Mouse (Mus musculus): Measurements from ENCODE around the gene Kif5a. TPM values are rescaled to one million over a fixed set of nuclear protein-coding genes. Genes with fewer than 3 reads are reported as not detected.

Gene Kif5a
- polyA plus RNA-seq, 2 experiments = 0.01 to 0.11 TPM

DNA sequence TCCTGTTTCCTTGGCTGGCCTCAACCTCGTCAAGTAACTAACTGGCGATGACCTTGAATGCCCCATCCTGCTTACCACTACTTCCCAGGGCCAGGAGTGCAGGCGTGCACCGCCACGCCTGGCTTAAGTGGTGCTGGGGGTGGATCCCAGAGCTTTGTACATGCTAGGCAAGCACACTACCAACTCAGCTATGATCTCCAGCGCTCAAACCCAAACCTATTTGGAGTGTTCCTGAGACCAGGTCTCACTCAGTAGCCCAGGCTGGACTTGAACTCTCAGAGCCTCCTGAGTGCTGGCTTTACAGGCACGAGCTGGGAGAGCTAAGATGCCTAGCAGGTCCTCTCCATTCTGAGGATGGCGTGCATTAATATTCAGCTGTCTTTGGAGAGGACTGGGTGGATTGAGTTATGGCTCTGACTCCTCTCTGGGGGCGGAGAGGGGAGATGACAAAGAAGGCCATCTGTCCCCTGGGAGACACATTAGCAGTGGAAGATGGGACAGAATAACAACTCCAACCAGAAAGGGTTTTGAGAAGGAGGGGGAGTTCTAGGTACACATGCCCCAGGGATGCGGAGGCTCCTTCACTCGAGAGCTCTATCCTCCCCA, 65.5 kb downstream of the Kif5a start:
- Histone ChIP-seq H3K4me1 (replicated peaks; ENCODE audit: control insufficient read depth in 2 of 2, insufficient read depth in 2 of 2, low read length in 1 of 2) (peaks cover 19 to 23% of the 10 kb centered on the region in 2 experiments), H3K4me2 (ENCODE audit: low read depth) (no peak overlapping the region), H3K27ac (no peak overlapping the region), H3K9ac (replicated peaks) (no peak overlapping the region), H3K36me3 (replicated peaks; ENCODE audit: control insufficient read depth, insufficient read depth, low read depth) (peaks cover 53% of the 10 kb centered on the region), H3K4me3 (ENCODE audit: insufficient read depth in 1 of 2, low read depth in 2 of 2, low read length in 2 of 2) (no peak overlapping the region), H3K27me3 (ENCODE audit: control insufficient read depth, insufficient read depth, low read length) (no peaks in the 10 kb centered on the region), H3K9me3 (ENCODE audit: control insufficient read depth, low read length) (no peaks in the 10 kb centered on the region)
- TF ChIP-seq EP300 (IDR thresholded peaks at IDR 0.05; ENCODE audit: low read depth) (no peak), CTCF (IDR thresholded peaks at IDR 0.05; ENCODE audit: low read depth) (no peak)
- 78% methylated on average over 11 of the region's 11 CpGs for WGBS (ENCODE audit: insufficient replicate concordance)
- ATAC-seq (ENCODE audit: insufficient read depth) (no peak), DNase-seq (ENCODE audit: low read depth in 3 of 3, low spot score in 3 of 3) (no peak)

DNA sequence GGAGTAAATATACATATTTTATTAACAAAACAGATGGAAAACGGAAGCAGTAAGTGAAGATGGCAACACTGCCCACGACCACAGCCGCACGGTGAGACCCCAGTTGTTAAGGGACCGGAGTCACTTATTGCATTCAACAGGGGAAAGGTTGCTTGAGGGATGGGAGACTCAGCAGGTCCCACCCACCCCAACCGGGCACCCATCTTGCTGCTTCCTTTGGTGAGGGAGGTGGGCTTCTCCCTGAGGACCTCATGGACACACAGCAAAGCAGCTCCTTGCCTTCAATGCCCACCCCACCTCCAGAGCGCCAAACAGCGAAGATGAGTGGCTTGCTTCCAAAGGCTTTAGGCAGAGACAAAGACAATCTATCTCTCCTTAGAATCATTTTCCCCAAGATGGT, 66.0 kb downstream of the Kif5a start:
- Histone ChIP-seq H3K4me2 (ENCODE audit: low read depth) (no peak overlapping the region), H3K4me3 (ENCODE audit: insufficient read depth in 1 of 2, low read depth in 2 of 2, low read length in 2 of 2) (no peak overlapping the region), H3K4me1 (replicated peaks; ENCODE audit: control insufficient read depth in 2 of 2, insufficient read depth in 2 of 2, low read length in 1 of 2) (peaks cover 18 to 19% of the 10 kb centered on the region in 2 experiments), H3K9ac (replicated peaks) (no peak overlapping the region), H3K27me3 (ENCODE audit: control insufficient read depth, insufficient read depth, low read length) (no peaks in the 10 kb centered on the region), H3K27ac (no peak overlapping the region), H3K36me3 (replicated peaks; ENCODE audit: control insufficient read depth, insufficient read depth, low read depth) (peaks cover 48% of the 10 kb centered on the region), H3K9me3 (ENCODE audit: control insufficient read depth, low read length) (no peaks in the 10 kb centered on the region)
- no peak for DNase-seq (ENCODE audit: low read depth in 3 of 3, low spot score in 3 of 3)
- TF ChIP-seq CTCF (IDR thresholded peaks at IDR 0.05; ENCODE audit: low read depth) = no peak
- TF ChIP-seq EP300 (IDR thresholded peaks at IDR 0.05; ENCODE audit: low read depth) = no peak
- WGBS (ENCODE audit: insufficient replicate concordance) = 84% methylated on average over 8 of the region's 8 CpGs
- no peak for ATAC-seq (ENCODE audit: insufficient read depth)

- H3K9ac ChIP-seq (replicated peaks) = peak overlapping the region; percentile 97
- no peak for ATAC-seq (ENCODE audit: insufficient read depth)
- H3K4me3 ChIP-seq (ENCODE audit: insufficient read depth in 1 of 2, low read depth in 2 of 2, low read length in 2 of 2) = peak overlapping the region in 1 of 2 experiments; percentile 89; a peak in 2 of 4 replicates
- peak overlapping the region; percentile 82 for H3K27ac ChIP-seq
- 60% methylated on average over 5 of the region's 5 CpGs for WGBS (ENCODE audit: insufficient replicate concordance)
- no peak for DNase-seq (ENCODE audit: low read depth in 3 of 3, low spot score in 3 of 3)
- H3K4me1 ChIP-seq (replicated peaks; ENCODE audit: control insufficient read depth in 2 of 2, insufficient read depth in 2 of 2, low read length in 1 of 2) = peaks cover 22% of the 10 kb centered on the region in 2 experiments
- TF ChIP-seq CTCF (IDR thresholded peaks at IDR 0.05; ENCODE audit: low read depth) = no peak
- no peak for TF ChIP-seq EP300 (IDR thresholded peaks at IDR 0.05; ENCODE audit: low read depth)
- H3K9me3 ChIP-seq (ENCODE audit: control insufficient read depth, low read length) = no peaks in the 10 kb centered on the region
- H3K36me3 ChIP-seq (replicated peaks; ENCODE audit: control insufficient read depth, insufficient read depth, low read depth) = peaks cover 41% of the 10 kb centered on the region
- no peaks in the 10 kb centered on the region for H3K27me3 ChIP-seq (ENCODE audit: control insufficient read depth, insufficient read depth, low read length)
- peak overlapping the region; percentile 94 for H3K4me2 ChIP-seq (ENCODE audit: low read depth)
Observed at GRCm38 (mm10) chr10:127196392-127196791, 66.8 kb downstream of the Kif5a start.

DNA sequence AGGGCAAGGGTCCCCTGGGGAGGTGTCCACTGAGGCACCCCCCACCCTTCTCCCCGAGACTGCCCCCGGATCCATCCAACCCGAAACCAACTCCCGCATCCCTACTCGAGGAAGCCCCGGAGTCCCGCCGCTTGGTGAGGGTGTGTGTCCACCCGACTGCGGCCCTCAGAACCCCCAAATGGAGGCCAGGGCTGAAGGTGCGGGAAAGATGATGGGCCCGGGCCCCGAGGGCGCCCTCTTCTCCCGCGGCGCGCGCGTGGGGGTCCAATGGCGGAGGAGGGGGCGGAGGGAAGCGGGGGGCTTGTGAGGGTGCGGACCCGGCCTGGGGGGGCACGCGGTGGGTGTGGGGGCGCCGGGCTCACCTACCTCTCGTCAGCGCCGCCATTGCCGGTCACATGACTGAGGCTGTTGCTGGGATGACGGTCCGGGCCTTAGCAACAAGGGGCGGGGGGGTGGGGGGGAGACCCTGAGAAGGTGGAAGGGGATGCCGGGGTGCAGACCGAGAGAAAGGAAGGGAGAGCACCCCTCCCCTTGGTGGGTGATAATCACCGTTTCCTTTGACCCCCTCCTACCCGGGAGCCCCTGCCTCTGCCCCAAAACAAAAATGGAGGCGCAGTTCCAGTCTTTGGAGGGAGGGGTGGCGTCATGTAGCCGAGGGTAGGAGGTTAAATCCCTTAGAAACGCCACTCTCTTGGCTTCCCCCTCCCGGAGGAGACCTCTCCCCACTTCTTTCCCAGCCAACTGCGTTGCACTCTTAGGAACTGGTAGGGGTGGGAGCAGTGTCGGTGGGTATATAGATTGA, 67.6 kb downstream of the Kif5a start, which contains the start of gene Dtx3:
Dtx3 (minus strand) TSS at position 401 of the 802 bp plus-strand sequence.
- H3K9me3 ChIP-seq (ENCODE audit: control insufficient read depth, low read length) = no peaks in the 10 kb centered on the region
- WGBS (ENCODE audit: insufficient replicate concordance) = 1% methylated on average over 32 of the region's 47 CpGs
- H3K9ac ChIP-seq (replicated peaks) = peak within 1 kb of the TSS; percentile 97
- H3K36me3 ChIP-seq (replicated peaks; ENCODE audit: control insufficient read depth, insufficient read depth, low read depth) = peaks cover 34% of the 10 kb centered on the region
- peak within 1 kb of the TSS; percentile 58 to 89 for H3K4me3 ChIP-seq (ENCODE audit: insufficient read depth in 1 of 2, low read depth in 2 of 2, low read length in 2 of 2)
- ATAC-seq (ENCODE audit: insufficient read depth) (peak; percentile 55), DNase-seq (ENCODE audit: low read depth in 3 of 3, low spot score in 3 of 3) (no peak)
- no peaks in the 10 kb centered on the region for H3K27me3 ChIP-seq (ENCODE audit: control insufficient read depth, insufficient read depth, low read length)
- peak within 1 kb of the TSS; percentile 82 for H3K27ac ChIP-seq
- H3K4me1 ChIP-seq (replicated peaks; ENCODE audit: control insufficient read depth in 2 of 2, insufficient read depth in 2 of 2, low read length in 1 of 2) = peaks cover 30 to 31% of the 10 kb centered on the region in 2 experiments
- peak within 1 kb of the TSS; percentile 94 for H3K4me2 ChIP-seq (ENCODE audit: low read depth)
- TF ChIP-seq CTCF (IDR thresholded peaks at IDR 0.05; ENCODE audit: low read depth) = no peak
- no peak for TF ChIP-seq EP300 (IDR thresholded peaks at IDR 0.05; ENCODE audit: low read depth)

Data from liver, embryonic 14.5 days (tissue).